Mouse (Mus musculus): ENCODE results near the gene Stox2.

Gene Stox2

DNA sequence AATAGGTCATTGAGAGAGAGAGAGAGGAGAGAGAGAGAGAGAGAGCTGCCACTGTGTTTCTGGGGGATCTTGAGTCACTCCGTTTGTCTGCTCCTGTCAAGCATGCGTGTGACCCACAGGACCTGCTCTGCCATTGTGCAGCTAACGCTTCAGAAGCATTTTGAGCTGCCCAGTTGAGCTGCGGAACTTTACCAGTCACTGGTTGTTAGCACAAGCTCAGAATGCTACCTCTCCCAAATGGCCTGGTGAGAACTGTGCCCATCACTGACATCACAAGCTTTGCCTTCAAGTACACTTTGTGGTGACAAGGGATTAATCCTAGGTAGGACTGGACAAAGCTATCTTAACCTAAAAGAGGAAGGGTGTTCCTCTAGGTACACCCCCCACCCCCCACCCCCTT is 263.9 kb downstream of the Stox2 start:
- no peak for DNase-seq (ENCODE audit: low spot score)

DNA sequence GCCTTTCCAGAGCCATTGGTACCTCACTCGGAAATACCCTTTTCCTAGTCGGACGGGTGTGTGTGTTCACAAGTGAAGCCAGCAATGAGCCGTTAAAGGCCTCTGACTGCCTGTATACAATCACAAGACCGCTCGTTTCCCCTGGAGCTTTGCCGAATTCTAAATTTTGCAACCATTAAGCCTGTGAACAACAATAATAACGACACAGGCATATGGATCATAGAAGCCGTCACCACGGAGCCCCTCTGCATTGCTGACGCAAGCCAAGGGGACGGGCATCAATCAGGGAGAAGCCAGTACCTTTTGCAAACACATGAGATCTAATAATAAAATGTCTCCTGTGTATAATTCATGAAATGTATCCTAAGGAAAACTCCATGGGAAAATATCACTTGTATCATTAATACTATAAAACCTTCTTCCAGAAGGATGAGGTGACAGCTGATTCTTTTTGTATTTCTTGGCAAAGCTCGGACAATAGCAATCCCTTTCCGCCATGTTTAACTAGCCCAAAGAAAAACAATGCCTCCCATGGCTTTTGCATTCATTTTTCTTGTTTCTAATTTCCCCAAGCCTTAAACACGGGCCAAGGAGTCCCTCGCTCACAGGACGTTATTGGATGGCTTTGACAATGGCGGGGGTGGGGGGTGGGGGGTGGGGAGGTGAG is 265.0 kb downstream of the Stox2 start:
- DNase-seq (ENCODE audit: low spot score), result no peak

DNA sequence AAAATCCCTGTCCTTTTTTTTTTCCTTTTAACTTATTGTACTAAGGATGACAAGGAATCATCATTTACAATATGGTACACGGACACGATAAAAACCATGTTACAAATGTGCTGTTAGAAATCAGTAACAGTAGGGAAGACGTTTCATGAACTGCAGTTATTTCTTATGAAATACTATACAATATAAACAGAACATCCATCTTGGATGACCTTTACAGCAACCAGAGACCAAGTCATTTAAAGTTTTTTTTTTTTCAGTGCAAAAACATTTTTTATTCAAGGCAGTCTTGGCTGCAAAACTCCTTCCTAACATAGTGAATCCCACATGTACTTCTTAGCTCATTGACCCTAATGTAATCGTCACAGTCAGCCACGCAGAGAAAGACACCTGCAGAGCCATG is 266.0 kb downstream of the Stox2 start:
- no peak for DNase-seq (ENCODE audit: low spot score)

DNA sequence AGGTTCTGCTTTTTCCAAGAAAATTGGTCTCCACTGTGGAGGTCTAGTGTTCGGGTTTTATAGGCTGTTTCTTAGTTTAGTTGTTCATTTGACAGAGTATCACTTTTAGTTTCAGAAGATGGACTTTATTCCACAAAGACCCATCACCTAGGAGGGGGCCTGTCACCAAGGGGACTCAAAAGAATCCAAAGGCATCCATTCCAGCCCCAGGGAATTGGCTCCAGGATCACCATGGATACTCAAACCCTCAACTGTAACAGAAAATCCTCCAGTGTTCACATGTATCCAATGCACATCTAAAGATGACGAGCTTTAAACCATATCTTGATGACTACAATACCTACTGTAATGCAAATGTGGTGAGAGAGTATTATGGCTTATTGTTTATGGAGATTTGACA is 267.4 kb downstream of the Stox2 start:
- no peak for DNase-seq (ENCODE audit: low spot score)

DNA sequence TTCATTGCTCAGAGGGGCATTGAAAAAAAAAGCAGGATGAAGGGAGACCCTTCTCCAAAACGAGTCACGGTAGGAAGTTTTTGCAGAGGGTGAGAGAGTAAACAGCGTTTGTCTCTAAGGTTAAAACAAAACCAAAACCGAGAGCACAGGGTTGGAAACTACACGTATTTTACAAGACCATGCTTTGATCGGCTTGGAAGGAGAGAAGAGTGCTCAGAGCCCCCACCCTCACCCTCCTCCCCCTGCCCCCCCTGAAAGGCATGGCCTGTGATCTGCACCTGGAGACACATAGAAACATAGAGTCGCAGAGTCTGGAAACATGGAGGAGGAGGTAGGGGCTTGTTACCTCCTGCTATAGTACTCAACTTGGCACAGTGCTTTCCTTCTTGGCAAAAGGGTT is 272.3 kb downstream of the Stox2 start:
- no peak for DNase-seq (ENCODE audit: low spot score)

DNA sequence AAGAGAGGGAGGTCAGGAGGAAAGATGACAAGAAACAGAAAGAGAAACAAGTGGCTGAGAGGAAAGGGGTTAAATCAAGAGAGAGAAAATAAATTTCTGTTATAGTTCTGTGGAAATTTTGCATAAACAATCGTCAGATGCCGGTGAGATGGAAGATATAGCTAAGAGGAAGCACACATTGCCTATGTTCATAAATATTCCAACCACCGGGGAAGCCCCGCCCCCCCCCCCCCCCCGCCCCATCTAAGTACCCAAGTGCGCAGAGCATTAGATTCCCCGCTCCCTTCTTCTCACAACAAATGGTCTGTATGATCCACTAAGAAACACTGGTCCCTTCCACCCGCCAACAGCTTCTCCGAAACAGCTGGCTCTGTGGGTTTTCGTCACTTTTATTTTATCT is 273.3 kb downstream of the Stox2 start:
- DNase-seq (ENCODE audit: low spot score), result no peak

DNA sequence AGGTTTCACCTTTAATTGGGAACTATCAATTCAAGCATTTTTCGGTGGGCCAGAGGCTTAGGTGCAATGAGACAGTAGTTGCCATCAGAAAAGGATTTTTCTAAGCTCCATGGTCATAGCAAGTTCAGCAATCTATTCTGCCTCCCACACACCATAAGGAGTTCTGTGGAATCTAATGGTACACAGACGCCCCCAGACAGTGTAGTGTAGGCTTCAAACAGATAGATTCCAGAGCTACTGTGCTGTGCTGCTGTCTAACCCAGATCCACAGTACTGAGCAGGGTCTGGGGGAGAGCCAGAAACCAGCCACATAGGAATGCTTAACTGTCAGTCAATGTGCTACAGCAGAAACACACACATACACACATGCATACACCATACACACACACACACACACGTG is 285.5 kb downstream of the Stox2 start:
- no peak for DNase-seq (ENCODE audit: low spot score)

DNA sequence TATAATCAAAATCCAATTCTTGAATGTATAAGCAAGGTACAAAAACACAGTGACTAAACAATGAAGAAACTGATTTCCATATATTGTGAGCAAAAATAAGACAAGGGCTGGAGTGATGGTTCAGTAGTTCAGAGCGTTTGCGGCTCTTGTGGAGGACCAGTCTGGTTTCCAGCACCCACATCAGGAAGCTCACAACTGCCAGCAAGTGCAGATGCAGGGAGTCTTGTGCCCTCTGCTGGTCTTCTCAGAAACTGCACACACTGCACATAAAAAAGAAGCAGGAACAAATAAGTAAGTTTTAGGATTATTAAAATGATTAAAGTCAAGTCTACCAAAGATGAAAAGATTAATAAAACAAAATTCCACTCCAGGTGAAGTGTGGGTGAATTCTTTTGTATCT is 291.6 kb downstream of the Stox2 start:
- DNase-seq (ENCODE audit: low spot score), result no peak

DNA sequence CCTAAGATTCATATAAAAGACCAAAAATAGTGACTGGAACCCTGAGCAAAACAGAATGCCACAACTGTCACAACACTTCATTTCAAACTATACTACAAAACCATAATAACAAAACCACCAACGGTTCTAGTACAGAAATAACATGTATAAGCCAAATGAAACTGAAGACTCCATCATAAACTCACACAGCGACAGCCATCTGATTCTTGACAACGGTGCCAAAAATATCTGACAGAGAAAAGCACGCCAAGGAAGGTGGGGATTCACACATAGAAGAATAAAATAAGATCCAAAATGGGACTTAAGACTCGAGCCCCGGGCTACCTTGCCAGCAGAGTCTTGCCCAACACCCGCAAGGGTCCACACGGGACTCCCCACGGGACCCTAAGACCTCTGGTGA is 300.9 kb downstream of the Stox2 start:
- DNase-seq (ENCODE audit: low spot score), result no peak

DNA sequence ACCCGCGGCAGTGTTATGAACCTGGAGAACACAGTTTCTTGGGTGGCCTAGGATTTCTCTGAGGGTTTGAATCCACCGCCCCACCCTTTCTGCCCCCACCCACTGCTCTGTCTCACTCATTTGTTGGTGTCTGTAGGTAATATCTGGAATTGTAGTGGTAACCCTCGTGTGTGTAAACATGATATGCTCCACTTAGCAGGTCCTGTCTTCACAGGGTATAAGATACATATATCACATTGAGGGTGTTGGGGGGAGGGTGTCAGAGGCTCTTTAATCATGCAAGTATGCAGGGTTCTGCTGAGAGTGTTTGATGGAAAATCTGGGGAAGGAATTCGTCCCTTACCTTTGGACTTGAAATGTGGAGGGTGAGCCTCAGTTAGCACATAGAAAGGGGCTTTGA is 310.1 kb downstream of the Stox2 start:
- no peak for DNase-seq (ENCODE audit: low spot score)

DNA sequence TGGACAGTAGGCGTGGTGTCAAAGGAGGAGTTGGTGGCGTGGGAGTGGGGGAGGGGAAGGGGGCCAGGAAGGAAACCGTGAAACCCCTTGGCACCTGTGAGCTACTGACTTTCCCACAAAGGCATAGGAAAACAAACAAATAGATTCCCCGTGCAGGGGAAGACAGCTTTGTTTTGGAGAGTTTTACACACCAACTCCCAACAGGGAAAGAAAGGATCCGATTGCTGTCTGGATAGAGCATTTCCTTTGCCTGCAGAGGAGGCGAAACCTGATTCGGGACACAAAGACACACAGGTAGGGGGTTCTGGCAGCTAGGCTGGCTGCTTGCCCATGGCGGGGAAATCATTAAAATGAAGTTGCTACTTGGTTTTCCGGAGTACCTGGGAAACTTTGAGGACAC is 310.6 kb downstream of the Stox2 start:
- no peak for DNase-seq (ENCODE audit: low spot score)

DNA sequence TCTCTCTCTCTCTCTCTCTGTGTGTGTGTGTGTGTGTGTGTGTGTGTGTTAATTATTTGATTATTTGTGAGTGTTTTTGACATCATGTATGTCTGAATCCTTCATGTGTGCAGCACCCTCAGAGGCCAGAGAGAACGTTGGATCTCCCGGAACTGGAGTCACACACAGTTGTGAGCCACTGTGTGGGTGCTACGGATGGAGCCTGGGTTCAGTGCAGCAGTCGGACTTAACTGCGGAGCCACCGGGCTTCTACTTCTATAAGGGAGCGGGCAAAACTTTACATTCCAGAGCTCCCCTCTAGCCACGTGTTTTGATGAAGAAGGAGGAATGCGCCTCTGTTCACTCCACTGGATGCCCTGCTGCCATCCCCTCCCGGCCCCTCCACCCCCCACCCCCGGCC is 311.4 kb downstream of the Stox2 start:
- DNase-seq (ENCODE audit: low spot score), result no peak

DNA sequence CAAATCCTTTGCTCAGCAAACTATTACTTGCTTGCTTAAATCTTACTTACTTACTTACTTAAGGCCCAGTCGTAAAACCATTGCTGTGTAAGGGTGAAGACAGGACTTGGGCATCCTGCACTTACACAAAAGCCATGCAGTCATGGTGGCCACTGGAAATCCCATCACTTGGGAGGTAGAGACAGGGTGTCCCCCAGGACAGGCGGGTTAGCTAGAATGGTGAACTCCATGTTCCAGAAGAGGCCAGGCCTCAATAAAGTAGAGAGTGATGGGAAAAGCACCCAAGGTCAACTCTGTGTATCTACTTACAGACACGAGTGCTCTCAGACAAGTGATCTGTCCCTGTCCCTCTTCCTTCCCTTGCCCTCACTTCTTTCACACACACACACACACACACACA is 312.8 kb downstream of the Stox2 start:
- DNase-seq (ENCODE audit: low spot score), result no peak

All from spleen, adult 12 weeks (tissue).